Mouse (Mus musculus): ENCODE measurements around the gene Gm42420. TPM values are rescaled to one million over a fixed set of nuclear protein-coding genes. Genes with fewer than 3 reads are reported as not detected.

Gene Gm42420
- polyA plus RNA-seq, 1 experiment = 1.9 TPM

- TF ChIP-seq POLR2A (IDR thresholded peaks at IDR 0.05; ENCODE audit: extremely low read depth, insufficient read depth, low read length) (peak; percentile 95), CTCF (IDR thresholded peaks at IDR 0.05; ENCODE audit: extremely low read depth, insufficient read depth, low read length) (no peak)
- no peaks in the 10 kb centered on the region; the same call in 1 of the 2 replicates for H3K4me1 ChIP-seq (ENCODE audit: control insufficient read depth, insufficient read depth, low read length)
- H3K27ac ChIP-seq (ENCODE audit: insufficient read depth, low read length) = peak within 1 kb of the TSS; percentile 97
- H3K4me3 ChIP-seq (ENCODE audit: insufficient read depth, low read length) = peak within 1 kb of the TSS; percentile 96
Observed at GRCm38 (mm10) chr6:39592401-39593214, 7.1 kb downstream of the Gm42420 start, which contains the start of gene Ndufb2. Gene Ndufb2 (plus strand): TSS chr6:39592574.

GRCm38 (mm10) chr6:39600851-39601250 is 15.3 kb downstream of the Gm42420 start:
- peaks cover 2% of the 10 kb centered on the region for H3K4me1 ChIP-seq (ENCODE audit: control insufficient read depth, insufficient read depth, low read length)
- H3K4me3 ChIP-seq (ENCODE audit: insufficient read depth, low read length) = no peak overlapping the region
- H3K27ac ChIP-seq (ENCODE audit: insufficient read depth, low read length) = no peak overlapping the region
- no peak for TF ChIP-seq POLR2A (IDR thresholded peaks at IDR 0.05; ENCODE audit: extremely low read depth, insufficient read depth, low read length)
- TF ChIP-seq CTCF (IDR thresholded peaks at IDR 0.05; ENCODE audit: extremely low read depth, insufficient read depth, low read length) = no peak

- Histone ChIP-seq H3K27ac (ENCODE audit: insufficient read depth, low read length) (no peak overlapping the region), H3K4me3 (ENCODE audit: insufficient read depth, low read length) (no peak overlapping the region), H3K4me1 (ENCODE audit: control insufficient read depth, insufficient read depth, low read length) (peaks cover 2% of the 10 kb centered on the region)
- TF ChIP-seq CTCF (IDR thresholded peaks at IDR 0.05; ENCODE audit: extremely low read depth, insufficient read depth, low read length) (no peak), POLR2A (IDR thresholded peaks at IDR 0.05; ENCODE audit: extremely low read depth, insufficient read depth, low read length) (no peak)
Observed at GRCm38 (mm10) chr6:39601828-39602227, 16.3 kb downstream of the Gm42420 start.

- H3K27ac ChIP-seq (ENCODE audit: insufficient read depth, low read length) = no peak overlapping the region
- peaks cover 2% of the 10 kb centered on the region for H3K4me1 ChIP-seq (ENCODE audit: control insufficient read depth, insufficient read depth, low read length)
- TF ChIP-seq POLR2A (IDR thresholded peaks at IDR 0.05; ENCODE audit: extremely low read depth, insufficient read depth, low read length) = no peak
- no peak for TF ChIP-seq CTCF (IDR thresholded peaks at IDR 0.05; ENCODE audit: extremely low read depth, insufficient read depth, low read length)
- no peak overlapping the region for H3K4me3 ChIP-seq (ENCODE audit: insufficient read depth, low read length)
Observed at GRCm38 (mm10) chr6:39604565-39604964, 19.0 kb downstream of the Gm42420 start.

GRCm38 (mm10) chr6:39606056-39606455 is 20.5 kb downstream of the Gm42420 start:
- peak overlapping the region; percentile 71; the same call in 1 of the 2 replicates for H3K27ac ChIP-seq (ENCODE audit: insufficient read depth, low read length)
- peaks cover 2% of the 10 kb centered on the region for H3K4me1 ChIP-seq (ENCODE audit: control insufficient read depth, insufficient read depth, low read length)
- H3K4me3 ChIP-seq (ENCODE audit: insufficient read depth, low read length) = no peak overlapping the region
- TF ChIP-seq CTCF (IDR thresholded peaks at IDR 0.05; ENCODE audit: extremely low read depth, insufficient read depth, low read length) (no peak), POLR2A (IDR thresholded peaks at IDR 0.05; ENCODE audit: extremely low read depth, insufficient read depth, low read length) (no peak)

GRCm38 (mm10) chr6:39606862-39607261 is 21.3 kb downstream of the Gm42420 start:
- H3K4me1 ChIP-seq (ENCODE audit: control insufficient read depth, insufficient read depth, low read length) = peaks cover 2% of the 10 kb centered on the region
- no peak overlapping the region for H3K27ac ChIP-seq (ENCODE audit: insufficient read depth, low read length)
- H3K4me3 ChIP-seq (ENCODE audit: insufficient read depth, low read length) = no peak overlapping the region
- TF ChIP-seq CTCF (IDR thresholded peaks at IDR 0.05; ENCODE audit: extremely low read depth, insufficient read depth, low read length) = no peak
- no peak for TF ChIP-seq POLR2A (IDR thresholded peaks at IDR 0.05; ENCODE audit: extremely low read depth, insufficient read depth, low read length)

- Histone ChIP-seq H3K27ac (ENCODE audit: insufficient read depth, low read length) (no peak overlapping the region), H3K4me3 (ENCODE audit: insufficient read depth, low read length) (no peak overlapping the region), H3K4me1 (ENCODE audit: control insufficient read depth, insufficient read depth, low read length) (peaks cover 2% of the 10 kb centered on the region)
- no peak for TF ChIP-seq POLR2A (IDR thresholded peaks at IDR 0.05; ENCODE audit: extremely low read depth, insufficient read depth, low read length)
- TF ChIP-seq CTCF (IDR thresholded peaks at IDR 0.05; ENCODE audit: extremely low read depth, insufficient read depth, low read length) = no peak
Observed at GRCm38 (mm10) chr6:39607365-39607764, 21.8 kb downstream of the Gm42420 start.

GRCm38 (mm10) chr6:39610207-39610606 is 24.7 kb downstream of the Gm42420 start:
- Histone ChIP-seq H3K4me1 (ENCODE audit: control insufficient read depth, insufficient read depth, low read length) (peaks cover 2% of the 10 kb centered on the region), H3K4me3 (ENCODE audit: insufficient read depth, low read length) (no peak overlapping the region), H3K27ac (ENCODE audit: insufficient read depth, low read length) (no peak overlapping the region)
- TF ChIP-seq CTCF (IDR thresholded peaks at IDR 0.05; ENCODE audit: extremely low read depth, insufficient read depth, low read length) (no peak), POLR2A (IDR thresholded peaks at IDR 0.05; ENCODE audit: extremely low read depth, insufficient read depth, low read length) (no peak)

GRCm38 (mm10) chr6:39611296-39611695 is 25.7 kb downstream of the Gm42420 start:
- TF ChIP-seq POLR2A (IDR thresholded peaks at IDR 0.05; ENCODE audit: extremely low read depth, insufficient read depth, low read length) = no peak
- TF ChIP-seq CTCF (IDR thresholded peaks at IDR 0.05; ENCODE audit: extremely low read depth, insufficient read depth, low read length) = no peak
- no peaks in the 10 kb centered on the region; the same call in 1 of the 2 replicates for H3K4me1 ChIP-seq (ENCODE audit: control insufficient read depth, insufficient read depth, low read length)
- no peak overlapping the region for H3K4me3 ChIP-seq (ENCODE audit: insufficient read depth, low read length)
- H3K27ac ChIP-seq (ENCODE audit: insufficient read depth, low read length) = no peak overlapping the region

Other genes with a start within 250 kb of the Gm42420 start
- 32.7 and 36.3 TPM in 2 replicates for gene Slc37a3, start 208.1 kb upstream of the Gm42420 start, polyA plus RNA-seq (2012; rRNA removed)
- 0.08 TPM in 1 of 2 replicates, not detected in the other for gene Rab19, start 204.6 kb upstream of the Gm42420 start, polyA plus RNA-seq (2012; rRNA removed)
- gene Mkrn1, start 165.3 kb upstream of the Gm42420 start, polyA plus RNA-seq (2012; rRNA removed) = 105 and 109 TPM in 2 replicates
- 13.1 and 14.0 TPM in 2 replicates for gene Dennd2a, start 27.9 kb upstream of the Gm42420 start, polyA plus RNA-seq (2012; rRNA removed)
- 26.2 and 26.4 TPM in 2 replicates for gene Adck2, start 11.9 kb upstream of the Gm42420 start, polyA plus RNA-seq (2012; rRNA removed)
- 239 and 266 TPM in 2 replicates for gene Ndufb2, start 6.8 kb downstream of the Gm42420 start, polyA plus RNA-seq (2012; rRNA removed)
- 38.5 and 39.1 TPM in 2 replicates for gene Braf, start 139.7 kb downstream of the Gm42420 start, polyA plus RNA-seq (2012; rRNA removed)
- gene Mrps33, start 225.2 kb downstream of the Gm42420 start, polyA plus RNA-seq (2012; rRNA removed) = 305 and 307 TPM in 2 replicates